Mouse (Mus musculus): ENCODE results near the gene Pnrc2.
A peak's percentile ranks its signal among the peaks of the same experiment; 100 is the strongest.

The Pnrc2 gene

DNA sequence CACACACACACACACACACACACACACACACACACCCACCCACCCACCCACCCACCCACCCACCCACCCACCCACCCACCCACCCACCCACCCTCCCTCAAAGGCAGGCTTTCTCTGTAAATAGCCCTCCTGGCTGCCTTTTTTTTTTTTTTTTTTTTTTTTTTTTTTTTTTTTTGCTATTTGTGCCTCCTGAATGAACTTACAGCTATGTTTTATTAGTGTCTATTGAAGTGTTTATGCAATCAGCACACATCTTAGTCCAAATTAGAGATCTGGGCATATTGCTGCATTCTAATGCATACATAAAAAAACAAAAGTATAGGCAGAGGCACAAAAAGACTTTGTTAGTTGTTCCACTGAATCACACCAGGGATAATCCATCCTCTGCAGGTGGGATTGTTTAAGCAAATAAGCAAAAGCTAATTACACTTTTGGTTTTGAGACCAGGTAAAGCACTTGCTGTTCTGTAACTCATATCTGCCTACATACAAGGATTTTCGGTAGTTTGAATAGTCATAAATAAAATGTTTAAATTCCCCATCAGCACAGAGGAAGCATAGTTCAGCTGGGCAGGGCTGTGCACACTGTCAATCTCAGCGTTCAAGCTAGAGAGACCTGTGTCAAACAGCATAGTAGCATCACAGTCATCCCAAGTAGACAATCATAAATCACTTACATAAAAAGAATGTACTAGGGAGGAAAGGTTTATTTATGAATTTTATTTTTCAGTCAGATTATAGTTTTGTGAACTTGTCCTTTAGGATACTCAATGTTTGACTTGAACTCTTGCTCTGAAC lies 3.2 kb downstream of the Pnrc2 start:
- no peak for DNase-seq (ENCODE audit: low read depth, low spot score)

DNA sequence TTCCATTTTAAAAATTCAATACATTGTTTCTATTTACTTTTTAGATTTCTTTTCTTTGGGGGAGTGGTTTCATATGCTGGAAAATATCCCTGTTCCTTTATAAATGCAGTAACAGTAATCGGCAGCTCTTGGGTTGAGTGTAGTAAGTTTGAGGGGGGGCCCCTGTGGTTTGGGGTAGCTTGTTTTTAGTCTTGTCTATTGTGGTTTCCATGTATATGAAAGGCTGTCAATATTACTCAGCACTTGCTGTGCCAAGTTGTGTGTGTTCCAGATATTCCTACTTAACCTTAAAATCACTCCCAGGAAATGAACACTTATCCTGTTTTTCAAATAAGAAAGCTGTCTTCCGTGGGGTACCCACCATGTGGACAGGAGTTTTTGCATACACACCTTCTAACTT lies 4.7 kb downstream of the Pnrc2 start:
- no peak for DNase-seq (ENCODE audit: low read depth, low spot score)

DNA sequence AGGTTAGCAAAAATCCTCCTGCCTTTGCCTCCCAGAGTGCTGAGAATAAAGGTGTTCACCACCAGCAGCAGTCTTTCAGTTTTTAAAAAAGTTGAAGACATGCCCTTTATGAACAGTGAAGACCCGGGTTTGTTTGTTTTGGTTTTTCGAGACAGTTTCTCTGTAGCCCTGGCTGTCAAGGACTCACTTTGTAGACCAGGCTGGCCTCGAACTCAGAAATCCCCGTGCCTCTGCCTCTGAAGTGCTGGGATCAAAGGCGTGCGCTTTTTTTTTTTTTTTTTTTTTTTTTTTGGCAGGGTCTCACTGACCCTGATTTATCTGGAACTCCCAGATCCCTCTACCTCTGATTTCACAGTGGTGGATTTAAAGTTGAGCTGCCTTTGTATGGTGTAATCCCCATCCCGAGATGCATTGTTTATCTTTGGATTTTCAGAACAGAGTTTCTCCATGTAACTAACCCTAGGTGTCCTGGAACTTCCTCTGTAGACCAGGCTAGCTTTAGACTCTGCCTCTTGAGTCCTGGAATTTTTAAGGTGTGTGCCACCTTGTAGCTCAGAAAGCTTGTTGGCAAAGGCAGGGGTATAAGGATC lies 16.0 kb downstream of the Pnrc2 start:
- no peak for DNase-seq (ENCODE audit: low read depth, low spot score)

DNA sequence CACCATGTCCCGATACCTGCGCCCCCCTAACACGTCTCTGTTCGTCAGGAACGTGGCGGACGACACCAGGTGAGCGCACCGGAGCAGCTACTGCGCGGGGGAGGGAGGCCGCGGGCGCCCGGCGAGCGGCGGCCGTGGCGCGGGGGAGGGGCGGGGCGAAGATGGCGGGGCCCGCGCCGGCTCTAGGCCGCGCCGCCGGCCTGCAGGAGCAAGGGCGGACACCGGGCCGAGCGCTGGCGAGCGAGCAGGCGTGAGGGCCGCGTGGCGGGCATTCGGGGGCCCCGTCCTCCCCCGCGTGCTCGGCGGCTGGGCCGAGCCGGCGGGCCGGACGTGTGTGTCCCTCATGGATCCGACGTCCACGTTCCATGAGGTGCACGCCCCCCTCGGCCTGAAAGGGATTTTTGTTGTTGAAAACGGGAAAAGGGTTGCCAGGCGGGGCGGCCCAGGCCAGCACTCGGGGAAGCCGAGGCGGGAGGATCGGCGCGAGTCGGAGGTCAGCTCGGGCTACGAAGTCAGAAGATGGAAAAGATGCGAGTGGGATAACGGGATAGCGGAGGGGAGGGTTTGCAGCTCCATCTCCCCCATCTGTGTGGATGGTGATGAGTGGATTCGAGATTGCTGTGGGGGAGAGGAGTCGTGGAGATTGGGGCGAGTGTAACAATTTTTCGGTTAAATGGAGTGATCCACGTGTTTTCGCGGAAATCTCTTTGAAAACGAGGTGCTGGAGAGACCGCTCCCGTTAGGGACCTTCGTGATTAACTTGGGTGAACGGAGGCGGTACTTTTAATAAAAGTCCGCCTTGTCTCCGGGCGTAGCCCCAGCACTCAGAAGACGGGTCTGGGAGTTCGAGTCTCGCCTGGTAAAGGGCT lies 17.2 kb downstream of the Pnrc2 start:
- DNase-seq (ENCODE audit: low read depth, low spot score): peak; percentile 60

DNA sequence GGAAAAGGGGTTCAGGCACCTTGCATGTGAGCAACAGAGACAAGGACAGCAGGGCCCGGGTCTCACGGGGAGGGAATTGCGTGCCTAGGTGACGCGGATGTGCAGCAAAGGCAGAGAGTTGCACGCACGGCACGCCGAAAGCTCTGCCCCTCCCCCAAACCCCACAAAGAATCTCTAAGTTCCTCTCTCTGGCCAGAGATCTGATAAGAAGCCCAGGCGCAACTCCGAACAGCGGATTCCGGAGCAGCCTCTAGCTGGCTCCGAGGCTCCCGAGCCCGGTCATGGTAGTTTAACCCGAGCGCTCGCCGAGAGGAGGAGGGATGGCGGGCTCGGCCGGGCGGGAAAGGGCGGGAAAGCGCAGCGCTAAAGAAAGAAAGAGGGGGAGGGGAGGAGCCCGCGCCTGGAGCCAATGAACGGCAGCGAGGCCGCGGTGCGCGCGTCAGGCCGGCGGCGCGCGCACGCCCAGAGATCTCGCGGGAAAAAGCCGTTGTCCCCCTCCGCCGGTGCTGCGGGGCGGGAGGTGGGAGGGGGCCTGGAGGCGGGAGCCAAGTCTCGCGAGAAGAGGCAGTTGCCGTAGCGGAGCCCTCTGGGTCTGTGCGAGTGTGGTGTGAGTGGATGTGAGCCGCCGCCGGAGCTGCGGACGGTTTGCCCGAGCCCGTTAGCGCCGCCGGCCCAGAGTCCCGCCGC lies 18.0 kb downstream of the Pnrc2 start, which contains the start of gene Srsf10:
Gene Srsf10 (plus strand): TSS at position 212 of the 687 bp plus-strand sequence.
- peak; percentile 99 for DNase-seq (ENCODE audit: low read depth, low spot score)

DNA sequence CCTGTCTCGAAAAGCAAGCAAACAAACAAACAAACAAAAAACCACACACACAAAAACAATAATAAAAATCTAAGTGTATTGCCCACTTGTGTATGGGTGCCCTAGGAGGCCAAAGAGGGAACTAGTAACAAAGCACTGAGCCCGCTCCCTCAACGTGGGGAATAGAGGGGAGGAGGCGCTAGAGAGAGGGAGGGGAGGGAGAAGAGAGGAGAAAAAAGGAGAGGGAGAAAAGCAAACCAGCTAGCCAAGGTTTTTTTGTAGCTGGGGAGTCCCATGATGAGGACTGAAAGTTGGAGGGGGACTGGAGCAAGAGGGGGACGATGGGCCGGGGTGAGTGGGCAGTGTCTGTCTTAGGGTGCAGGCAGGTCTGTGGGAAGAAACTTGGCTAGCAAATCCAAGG lies 18.6 kb downstream of the Pnrc2 start:
- DNase-seq (ENCODE audit: low read depth, low spot score): peak; percentile 40

DNA sequence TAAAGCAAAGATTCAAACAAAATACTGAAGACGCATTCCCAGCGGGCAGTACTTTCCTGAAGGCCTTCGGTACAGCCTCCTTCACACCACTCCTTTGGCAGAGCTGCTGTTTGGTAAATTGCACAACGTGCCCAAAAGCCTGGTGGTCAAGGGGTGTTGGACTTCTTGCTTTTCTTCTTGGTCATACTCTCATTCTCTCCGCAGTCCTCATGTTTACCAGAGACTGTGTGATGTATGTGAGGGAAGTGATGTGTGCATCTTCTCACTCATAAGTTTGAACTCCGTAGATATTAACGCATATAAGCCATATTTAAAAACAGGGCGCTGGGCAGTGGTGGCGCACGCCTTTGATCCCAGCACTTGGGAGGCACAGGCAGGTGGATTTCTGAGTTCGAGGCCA lies 19.0 kb downstream of the Pnrc2 start:
- DNase-seq (ENCODE audit: low read depth, low spot score): no peak

DNA sequence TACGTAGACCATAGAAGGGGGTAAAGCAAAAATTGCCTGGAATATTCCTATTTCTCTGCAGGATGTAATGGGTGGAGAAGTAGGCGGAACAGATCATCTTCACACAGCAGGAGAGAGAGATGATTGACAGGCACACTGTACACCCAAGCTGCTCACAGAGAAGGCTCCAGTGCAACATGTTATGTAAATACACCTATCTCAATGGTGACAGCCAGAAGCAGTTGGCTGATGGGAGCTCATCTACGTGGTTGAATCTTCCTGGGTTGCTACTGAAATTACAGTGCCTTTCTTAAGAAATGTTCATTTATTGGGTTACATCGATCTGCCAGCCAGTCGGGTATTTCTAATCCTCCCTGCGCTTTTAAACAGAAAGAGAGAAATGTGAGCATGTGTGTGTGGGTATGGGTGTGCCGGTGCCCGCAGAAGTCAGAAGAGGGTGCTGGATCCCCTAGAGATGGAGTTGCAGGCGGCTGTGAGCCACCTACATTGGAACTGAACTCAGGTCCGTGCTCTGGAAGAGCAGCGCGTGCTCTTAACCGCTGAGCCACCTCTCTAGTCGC lies 19.6 kb downstream of the Pnrc2 start:
- DNase-seq (ENCODE audit: low read depth, low spot score): peak; percentile 73

DNA sequence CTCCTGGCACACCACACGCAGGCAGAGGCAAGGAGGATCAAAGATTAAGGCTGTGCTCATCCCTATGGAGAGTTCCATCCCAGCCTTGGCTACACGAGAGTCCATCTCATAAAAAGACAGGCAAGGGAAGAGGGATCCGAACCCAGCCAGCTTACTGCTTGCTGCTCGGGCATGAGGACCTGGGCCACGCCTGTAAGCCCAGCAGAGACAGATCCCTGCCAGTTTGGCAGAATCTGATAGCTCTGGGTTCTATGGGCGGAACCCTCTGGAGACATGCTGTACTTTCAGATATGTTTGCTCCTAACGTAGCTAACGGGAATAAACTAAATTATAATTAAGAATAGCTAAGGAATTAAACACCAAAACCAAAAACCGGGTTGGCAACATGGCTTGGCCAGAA lies 21.7 kb downstream of the Pnrc2 start:
- DNase-seq (ENCODE audit: low read depth, low spot score): no peak

DNA sequence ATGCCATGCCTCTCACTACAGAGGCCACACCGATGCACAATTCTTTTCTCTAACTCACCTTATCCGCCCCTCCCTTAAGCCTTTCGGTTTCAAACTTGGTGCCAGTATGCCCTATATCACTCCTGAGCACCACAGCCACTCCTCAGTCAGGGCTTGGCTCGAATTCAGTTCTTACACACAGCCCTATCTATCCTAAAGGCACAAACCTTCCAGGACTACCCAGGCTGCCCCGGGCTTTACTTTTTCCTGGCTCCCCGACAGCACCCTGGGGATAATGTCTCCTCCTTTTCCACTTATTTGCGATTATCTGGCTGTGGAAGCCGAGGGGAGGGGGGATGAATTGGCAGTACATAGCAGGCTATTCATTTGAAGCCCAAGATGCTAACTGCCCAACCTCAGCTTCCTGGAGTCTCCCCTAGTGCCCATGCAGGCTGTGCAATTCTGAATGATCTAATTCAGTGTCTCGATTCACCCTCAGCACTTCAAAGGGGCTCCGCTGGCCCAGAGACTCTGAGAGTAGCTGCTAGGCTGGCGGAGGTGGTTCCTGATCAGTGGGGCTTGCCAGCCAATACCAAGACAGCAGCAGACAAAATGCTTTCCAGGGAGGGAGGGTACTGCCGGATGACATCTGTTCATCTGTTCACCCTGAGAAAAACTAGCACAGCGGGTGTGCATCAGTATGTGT lies 23.1 kb downstream of the Pnrc2 start:
- peak; percentile 79 for DNase-seq (ENCODE audit: low read depth, low spot score)

DNA sequence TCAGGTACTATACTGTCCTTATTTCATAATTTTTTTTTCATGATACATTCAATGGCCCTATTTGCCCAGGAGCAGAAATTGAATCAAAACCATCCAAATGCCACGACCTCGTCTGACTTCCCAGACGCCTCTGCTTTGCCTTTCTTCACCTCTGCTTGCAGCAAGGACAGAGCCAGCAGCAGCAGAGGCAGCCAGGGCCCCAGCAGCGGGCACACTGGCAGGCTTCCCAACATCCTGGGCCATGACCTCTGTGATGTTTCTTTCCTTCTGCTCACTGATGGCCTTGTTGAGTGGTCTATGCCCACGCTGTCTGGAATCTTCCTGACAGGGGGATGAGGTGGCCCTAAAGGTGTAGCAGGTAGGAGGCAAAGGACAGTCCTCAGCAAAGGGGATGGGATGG lies 26.1 kb downstream of the Pnrc2 start:
- DNase-seq (ENCODE audit: low read depth, low spot score): no peak

DNA sequence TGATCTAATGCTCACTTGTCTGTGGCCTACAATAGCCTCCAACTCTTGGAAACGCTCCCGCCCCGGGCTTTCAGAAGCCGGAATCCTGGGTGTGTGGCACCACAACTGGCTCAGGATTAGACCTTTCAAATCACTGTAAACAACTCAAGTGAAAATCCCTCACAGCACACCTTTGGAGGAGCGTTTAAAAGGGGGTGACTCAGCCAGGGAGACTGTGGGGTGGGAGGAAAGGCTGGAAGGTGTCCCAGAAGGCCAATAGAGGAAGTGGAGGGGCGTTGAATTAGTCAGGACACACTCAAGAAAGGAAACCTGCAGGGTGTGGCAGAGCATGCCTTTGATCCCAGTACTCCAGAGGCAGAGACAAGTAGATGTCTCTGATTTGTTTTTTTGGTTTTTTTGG lies 29.2 kb downstream of the Pnrc2 start:
- no peak for DNase-seq (ENCODE audit: low read depth, low spot score)

DNA sequence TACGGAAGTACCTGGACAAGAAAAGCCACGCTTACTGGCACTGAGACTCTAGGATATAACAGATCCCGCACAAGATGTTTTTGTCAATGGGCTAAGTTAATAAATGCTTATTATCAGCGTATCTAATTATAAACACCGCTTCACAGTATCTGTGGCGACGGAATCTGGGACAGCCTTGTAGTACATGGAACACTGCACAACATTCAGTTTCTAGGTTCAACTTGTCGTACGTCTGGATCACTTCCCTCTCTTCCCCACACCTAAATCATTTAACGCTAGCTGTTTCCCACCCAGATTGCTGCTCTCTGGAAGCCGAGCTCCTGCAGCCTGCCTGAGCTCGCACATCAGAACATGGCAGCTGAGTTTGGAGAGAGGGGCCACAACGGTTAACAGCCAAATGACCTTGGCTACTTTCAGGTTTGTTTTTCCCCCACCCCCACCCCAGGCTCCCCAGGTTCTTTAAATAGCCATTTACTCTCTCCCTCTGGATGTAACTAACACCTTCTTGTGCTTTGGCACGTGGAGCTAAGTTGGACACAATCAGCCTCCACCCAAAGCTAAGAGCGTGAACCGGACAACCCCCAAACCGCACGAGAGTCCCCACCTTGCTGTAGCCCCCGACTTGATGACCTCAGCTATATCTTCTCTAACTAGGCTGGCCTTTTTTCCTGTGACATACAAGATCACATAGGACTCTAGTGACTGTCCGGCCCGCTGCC lies 34.2 kb downstream of the Pnrc2 start:
- DNase-seq (ENCODE audit: low read depth, low spot score): peak; percentile 40

DNA sequence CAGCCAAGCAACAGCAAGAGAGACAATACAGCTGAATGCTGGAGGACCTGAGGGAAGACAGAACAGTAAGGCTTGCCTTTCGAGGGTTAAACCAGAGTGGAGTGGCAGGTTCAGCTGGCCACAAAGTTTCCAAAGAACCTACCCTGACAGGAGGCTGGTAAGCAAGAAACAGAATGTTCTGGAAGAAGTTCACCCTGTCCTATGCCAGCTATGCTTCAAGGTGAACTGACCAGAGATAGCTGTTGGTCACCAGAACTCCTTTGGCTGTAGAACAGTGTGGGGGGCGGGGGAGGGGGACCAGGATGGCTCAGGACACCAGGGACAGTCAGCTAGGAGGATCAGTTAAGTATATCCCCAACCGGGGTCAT lies 34.7 kb downstream of the Pnrc2 start:
- DNase-seq (ENCODE audit: low read depth, low spot score): no peak

DNA sequence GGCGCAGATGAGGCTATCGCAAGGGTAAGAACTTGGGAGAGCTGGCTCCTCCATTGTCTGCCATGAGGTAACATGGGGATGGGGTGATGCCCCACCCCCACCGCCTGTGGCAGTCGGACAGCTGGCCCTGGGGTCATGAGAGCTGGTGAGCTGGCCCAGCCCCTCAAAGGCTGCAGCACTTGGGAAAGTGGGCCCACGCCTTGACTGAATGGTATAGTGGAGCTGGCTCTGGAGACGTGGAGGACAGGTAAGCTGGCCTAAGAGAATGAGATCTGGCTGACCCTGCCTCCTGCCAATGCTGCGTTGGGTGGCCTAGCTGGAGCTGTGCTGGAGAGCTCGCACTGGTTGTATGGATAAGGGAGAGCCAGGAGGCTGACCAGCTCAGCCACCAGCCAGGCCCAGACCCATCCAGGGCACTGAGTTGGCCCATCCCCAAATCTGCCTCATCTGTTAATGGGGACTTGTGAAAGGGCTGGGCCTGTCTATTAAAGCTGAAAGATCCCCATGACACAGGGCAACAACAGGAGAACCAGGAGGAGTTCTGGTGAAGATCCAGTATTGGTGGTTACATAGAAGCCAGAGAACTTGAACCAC lies 39.4 kb downstream of the Pnrc2 start:
- no peak for DNase-seq (ENCODE audit: low read depth, low spot score)

DNA sequence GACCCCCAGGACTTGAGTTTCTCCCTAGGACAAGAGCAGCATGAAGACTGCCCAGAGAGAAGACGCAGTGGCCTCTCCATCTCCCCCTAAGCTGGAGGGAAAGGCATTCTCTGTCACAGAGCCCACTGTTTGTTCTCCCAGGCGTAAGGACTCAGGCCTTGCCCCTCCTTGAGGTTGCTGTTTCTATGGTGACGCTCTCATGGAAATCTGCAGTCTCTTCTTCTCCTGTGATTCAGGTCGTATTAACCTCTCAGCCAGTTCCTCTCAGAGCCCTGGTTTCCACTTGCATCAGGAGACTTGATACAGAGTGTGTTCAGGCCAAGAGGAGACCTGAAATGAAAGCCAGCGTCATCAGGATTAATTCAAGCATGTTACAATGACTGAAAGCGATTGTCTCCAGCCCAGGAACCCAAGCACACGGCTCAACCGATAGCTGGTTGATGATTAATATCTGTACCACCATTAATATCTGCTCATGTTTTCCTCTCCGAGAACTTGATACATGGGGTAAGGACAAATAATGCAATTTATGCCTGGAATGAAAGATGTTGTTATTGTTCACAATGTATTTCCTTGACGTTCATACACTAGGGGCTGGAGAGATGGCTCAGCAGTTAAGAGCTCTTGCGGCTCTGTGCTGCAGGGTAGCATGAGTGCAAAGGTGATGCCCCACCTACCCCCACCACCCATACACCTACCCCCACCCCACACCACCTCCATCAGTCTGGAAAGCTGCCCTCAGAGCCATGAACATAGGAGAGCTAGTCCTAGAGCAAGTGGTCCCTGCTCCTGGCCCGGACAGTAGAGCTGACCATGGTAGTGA lies 40.1 kb downstream of the Pnrc2 start:
- DNase-seq (ENCODE audit: low read depth, low spot score): peak; percentile 70

DNA sequence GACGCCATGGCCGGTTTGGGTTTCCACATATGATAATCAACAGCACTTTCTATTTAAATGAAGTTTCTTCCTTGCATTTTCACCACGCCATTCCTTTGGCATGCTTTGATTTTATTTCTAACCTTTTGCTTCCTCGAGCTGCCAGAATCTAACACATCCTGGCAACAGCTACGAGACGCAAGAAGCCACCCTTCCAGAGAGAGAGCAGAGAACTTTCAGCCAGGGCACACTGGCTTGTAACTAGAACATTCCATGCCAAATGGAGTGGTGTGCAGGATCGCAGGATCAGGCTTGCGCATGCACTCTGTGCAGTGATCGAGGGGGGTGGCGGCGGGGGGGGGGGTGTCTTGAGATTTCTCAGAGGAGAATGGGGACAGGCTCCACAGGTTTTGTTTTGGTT lies 41.6 kb downstream of the Pnrc2 start:
- DNase-seq (ENCODE audit: low read depth, low spot score): no peak

DNA sequence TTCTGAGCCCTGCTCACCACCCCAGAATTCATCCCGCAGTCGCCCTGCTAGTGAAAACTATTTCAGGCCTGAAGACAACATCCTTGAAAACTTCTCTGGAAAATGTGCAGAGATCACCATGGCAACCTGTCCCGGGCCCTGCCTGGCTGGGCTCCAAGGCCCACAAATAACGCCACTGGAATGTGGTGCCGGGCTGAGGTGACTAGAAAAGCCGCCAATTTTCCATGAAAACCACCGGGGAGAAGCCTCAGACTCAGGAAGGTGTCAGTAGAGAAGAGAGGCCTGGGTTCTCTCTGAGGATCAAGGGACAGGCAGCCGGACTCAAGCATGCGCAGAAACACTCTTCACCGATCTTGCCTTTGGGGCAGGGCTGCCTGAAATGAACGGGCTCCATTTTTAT lies 45.2 kb downstream of the Pnrc2 start:
- DNase-seq (ENCODE audit: low read depth, low spot score): peak; percentile 83

DNA sequence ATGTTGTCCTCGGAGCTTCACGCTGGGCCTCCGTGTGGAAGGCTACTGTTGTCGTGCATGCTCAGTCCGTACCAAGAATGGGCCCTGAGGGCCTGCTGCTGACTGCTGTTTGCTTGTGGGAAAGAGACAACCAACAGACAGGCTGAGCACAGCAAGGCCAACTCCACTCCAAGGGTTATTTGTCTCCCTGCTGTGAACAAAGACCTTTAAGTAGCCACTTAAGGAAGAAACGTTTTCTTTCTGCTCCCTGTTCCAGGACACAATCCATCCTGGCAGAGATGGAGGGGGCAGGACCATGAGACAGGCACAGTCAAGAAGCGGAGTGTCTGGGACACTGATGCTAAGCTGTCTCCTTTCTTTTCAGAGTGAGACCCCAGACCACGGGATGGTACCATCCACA lies 49.4 kb downstream of the Pnrc2 start:
- no peak for DNase-seq (ENCODE audit: low read depth, low spot score)

Measured in brain, adult 2 months (tissue).